Mouse (Mus musculus): Measurements from ENCODE around the gene Gm5678. TPM values are rescaled to one million over a fixed set of nuclear protein-coding genes. Genes with fewer than 3 reads are reported as not detected.

Gm5678 gene
- not detected in 2 replicates for total RNA-seq (2023)

GRCm38 (mm10) chr16:93627761-93628400 lies at the start of gene Gm5678:
Gene Gm5678 (plus strand): TSS chr16:93628097.

DNA sequence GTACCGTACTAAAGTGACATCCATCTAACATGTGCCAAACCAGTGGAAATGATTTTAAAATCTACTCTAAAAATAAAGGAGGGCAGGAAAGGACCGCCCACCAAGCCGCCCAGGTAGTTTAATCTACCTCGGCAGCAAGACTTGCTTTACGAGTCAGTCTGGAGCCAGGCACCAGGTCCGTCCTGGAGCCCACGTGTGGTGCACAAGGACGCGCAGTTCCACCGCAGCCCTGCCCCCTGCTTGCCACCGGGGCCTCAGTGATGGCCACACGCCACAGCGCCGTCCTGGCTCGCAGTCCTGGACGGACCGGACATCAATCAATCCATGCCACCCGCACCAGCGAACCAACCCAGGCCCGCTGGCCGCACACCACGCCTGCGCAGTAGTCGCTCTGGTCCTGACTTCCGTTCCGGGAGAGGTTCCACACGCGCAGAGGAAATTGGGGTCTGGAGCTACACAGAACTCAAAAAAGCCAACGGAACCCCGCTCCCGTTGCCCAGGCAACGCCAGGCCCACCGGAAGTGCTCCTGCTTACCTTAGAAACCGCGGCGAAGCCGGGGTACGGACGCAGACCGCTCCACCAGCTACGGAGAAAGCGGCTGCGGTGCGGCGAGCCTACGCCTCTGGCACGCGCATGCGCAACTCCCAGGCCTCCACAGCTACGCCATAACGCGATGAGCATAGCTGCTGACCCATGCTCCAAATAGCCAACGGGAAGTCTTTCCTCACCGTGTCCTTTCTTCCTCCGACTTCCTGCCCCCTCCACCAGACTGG lies 24.3 kb upstream of the Gm5678 start, which contains the start of gene Setd4:
Setd4 (minus strand) TSS at position 625 of the 774 bp plus-strand sequence.

DNA sequence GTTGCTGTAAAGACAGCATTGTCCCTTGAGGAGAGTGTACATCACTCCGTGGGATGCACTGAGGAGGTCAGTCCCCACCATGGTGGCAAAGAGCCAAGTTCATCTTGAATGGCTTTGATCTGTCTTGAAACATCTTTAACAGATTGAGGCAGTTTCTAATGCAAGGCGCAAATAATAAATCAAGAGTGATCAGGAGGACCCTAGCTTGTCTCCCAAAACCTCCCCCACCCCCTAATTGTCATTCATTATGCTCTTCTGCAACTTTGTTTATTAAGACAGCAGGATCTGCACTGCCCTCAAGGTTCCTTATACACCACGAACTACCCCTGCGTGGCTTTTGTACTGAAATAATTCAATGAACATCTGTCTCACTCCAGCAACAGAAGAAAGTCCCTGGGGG lies 22.3 kb upstream of the Gm5678 start, which contains the start of gene Cbr1:
Cbr1 (plus strand) TSS at position 301 of the 400 bp plus-strand sequence.

Other genes starting within 250 kb of the Gm5678 start
- gene Setd4, start 24.0 kb upstream of the Gm5678 start, total RNA-seq (2023): 2.0 TPM in 2 replicates
- gene Cbr1, start 22.2 kb upstream of the Gm5678 start, total RNA-seq (2023): 2.1 and 4.2 TPM in 2 replicates
- gene Cbr3, start 55.1 kb downstream of the Gm5678 start, total RNA-seq (2023): 1.7 and 2.2 TPM in 2 replicates
- gene Dop1b, start 83.8 kb downstream of the Gm5678 start, total RNA-seq (2023): 71.4 and 82.3 TPM in 2 replicates
- 104 and 118 TPM in 2 replicates for gene Morc3, start 204.0 kb downstream of the Gm5678 start, total RNA-seq (2023)